Mouse (Mus musculus) midbrain, embryonic 11.5 days (tissue): ENCODE measurements around the gene Rsph9. TPM values are rescaled to one million over a fixed set of nuclear protein-coding genes. Genes with fewer than 3 reads are reported as not detected.

Experiments
- ATAC-seq: fragments of 200-750 bp; cut with Nextera tagmentation; 2 replicates; pipeline ENCODE4 v1.8.0; 2017; ENCODE audit warnings: moderate TSS enrichment, moderate library complexity; ENCODE audit not compliant: low FRiP score
- DNase-seq: peaks from one replicate; pipeline ENCODE4 v3.0.0; 2015; ENCODE audit warnings: low spot score; ENCODE audit errors: missing footprints
- H3K27ac ChIP-seq: fragments of 300-500 bp; sonication (generic); 2 replicates; pipeline ENCODE4 v1.5.1; 2014; ENCODE audit warnings: low read depth, low read length
- H3K27me3 ChIP-seq: fragments of 300-500 bp; sonication (generic); 2 replicates; pipeline ENCODE4 v1.6.1; 2014; ENCODE audit warnings: mild to moderate bottlenecking, low read length, moderate library complexity, mixed read lengths; ENCODE audit not compliant: control insufficient read depth, insufficient read depth
- H3K36me3 ChIP-seq: fragments of 300-500 bp; sonication (generic); 2 replicates; pipeline ENCODE4 v1.6.1; 2014; ENCODE audit warnings: mild to moderate bottlenecking, low read length, moderate library complexity, mixed read lengths; ENCODE audit not compliant: control insufficient read depth, insufficient read depth
- H3K4me1 ChIP-seq: fragments of 300-500 bp; sonication (generic); 2 replicates; pipeline ENCODE4 v1.6.1; 2014; ENCODE audit warnings: low read length; ENCODE audit not compliant: control insufficient read depth, insufficient read depth
- H3K4me2 ChIP-seq: fragments of 300-500 bp; sonication (generic); 2 replicates; pipeline ENCODE4 v1.6.1; 2014; ENCODE audit warnings: mild to moderate bottlenecking, moderate library complexity
- H3K4me3 ChIP-seq: fragments of 300-500 bp; sonication (generic); 2 replicates; pipeline ENCODE4 v1.5.1; 2014; ENCODE audit warnings: low read depth, low read length
- H3K9ac ChIP-seq: fragments of 300-500 bp; sonication (generic); 2 replicates; pipeline ENCODE4 v1.6.1; 2014; ENCODE audit warnings: low read length
- H3K9me3 ChIP-seq: fragments of 300-500 bp; sonication (generic); 2 replicates; pipeline ENCODE4 v1.6.1; 2016; ENCODE audit warnings: low read length; ENCODE audit not compliant: control insufficient read depth
- WGBS: fragments of 180-500 bp; shearing (Covaris S2); extraction: QIAGEN DNeasy Blood & Tissue Kit; methylation state at CpG from one replicate; pipeline ENCODE4 v1.1.7; 2014; 5-methylcytosine and 5-hydroxymethylcytosine counted together
- polyA plus RNA-seq: library from polyadenylated mRNA; unstranded; fragments of >200 nt; fragmentation: Nextera tagmentation; extraction: Ambion mirVana; gene quantifications from 2 replicates; pipeline ENCODE4 v1.2.1, GENCODE M21; 2014

Rsph9 gene
- polyA plus RNA-seq, 1 experiment from 2014 or later = 17.5 TPM

DNA sequence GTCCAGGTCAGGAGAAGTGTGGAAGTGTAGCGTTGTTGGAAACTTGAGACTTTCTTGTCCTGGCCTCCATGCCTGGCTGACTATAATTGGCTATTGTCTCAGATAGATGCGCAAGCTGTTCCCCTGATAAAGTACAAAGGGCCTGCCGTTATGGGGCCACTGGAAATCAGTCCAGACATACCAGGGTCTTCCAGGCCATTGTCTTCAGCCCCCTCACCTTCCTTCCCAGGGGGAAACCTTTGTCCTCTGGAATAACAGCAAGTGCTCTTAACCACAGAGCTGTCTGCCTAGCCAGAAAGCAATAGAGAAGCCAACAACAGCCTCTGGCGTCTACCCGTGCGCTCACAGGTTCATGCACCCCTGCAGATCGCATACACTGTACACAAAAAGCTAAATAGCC is 63.6 kb downstream of the Rsph9 start:
- H3K4me2 ChIP-seq = no peak overlapping the region
- no peak overlapping the region for H3K4me3 ChIP-seq
- H3K4me1 ChIP-seq = no peaks in the 10 kb centered on the region
- no peak overlapping the region for H3K27ac ChIP-seq
- H3K9me3 ChIP-seq = no peaks in the 10 kb centered on the region; the same call in 1 of the 2 replicates
- WGBS = 64% methylated on average over 7 of the region's 7 CpGs
- H3K36me3 ChIP-seq = no peaks in the 10 kb centered on the region
- no peaks in the 10 kb centered on the region for H3K27me3 ChIP-seq
- ATAC-seq = no peak
- DNase-seq = no peak
- no peak overlapping the region for H3K9ac ChIP-seq

DNA sequence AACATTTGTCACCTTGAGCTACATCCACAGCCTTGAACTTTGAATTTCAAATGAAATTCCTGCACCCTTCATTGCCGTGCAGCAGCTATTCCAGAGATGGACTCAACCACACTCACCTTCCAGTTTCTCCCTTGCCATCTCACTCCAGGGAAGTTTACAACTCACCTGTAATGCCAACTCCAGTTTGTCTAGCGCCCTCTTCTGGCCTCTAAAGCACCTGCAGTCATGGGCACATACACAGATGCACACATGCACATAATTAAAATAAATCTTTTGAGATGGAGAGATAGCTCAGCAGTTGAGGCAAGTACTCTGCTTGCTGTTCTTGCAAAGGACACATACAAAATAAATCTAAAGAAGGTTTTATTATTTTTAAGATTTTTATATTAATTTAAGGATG is 65.0 kb downstream of the Rsph9 start:
- H3K27me3 ChIP-seq = no peaks in the 10 kb centered on the region
- WGBS = 69% methylated on average over 2 of the region's 2 CpGs

DNA sequence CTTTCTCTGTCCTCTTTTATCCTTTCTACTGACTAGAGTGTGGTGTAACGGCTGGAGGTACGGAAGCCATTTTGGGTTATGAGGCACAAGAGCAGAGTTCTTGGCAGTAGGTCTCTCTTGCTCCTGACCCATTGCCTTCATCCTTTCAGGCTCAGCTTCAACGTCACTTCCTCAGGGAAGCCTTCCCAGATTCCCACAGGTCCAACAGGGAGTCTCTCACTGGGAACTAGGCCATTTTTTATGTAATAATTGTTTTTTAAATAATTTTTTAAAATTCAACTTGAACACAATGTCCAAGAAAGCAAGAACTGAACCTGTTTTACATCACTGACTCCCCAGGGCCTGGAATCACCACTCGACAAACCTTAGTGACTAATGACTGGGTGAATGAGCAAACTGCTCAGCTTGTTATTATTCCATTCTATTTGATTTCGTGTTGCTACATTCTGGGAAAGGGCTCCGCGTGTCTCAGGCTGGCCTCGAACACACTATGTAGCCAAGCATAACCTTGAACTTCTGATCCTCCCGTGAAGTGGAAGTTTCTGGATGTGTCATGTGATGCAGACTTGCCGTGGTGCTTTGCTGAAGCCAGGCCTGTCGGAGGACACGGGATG is 66.0 kb downstream of the Rsph9 start:
- H3K4me3 ChIP-seq = no peak overlapping the region
- H3K9me3 ChIP-seq = no peaks in the 10 kb centered on the region; the same call in 1 of the 2 replicates
- ATAC-seq = no peak
- no peaks in the 10 kb centered on the region for H3K4me1 ChIP-seq
- no peaks in the 10 kb centered on the region for H3K36me3 ChIP-seq
- H3K27me3 ChIP-seq = no peaks in the 10 kb centered on the region
- H3K27ac ChIP-seq = no peak overlapping the region
- no peak overlapping the region for H3K4me2 ChIP-seq
- DNase-seq = no peak
- WGBS = 93% methylated on average over 12 of the region's 12 CpGs
- no peak overlapping the region for H3K9ac ChIP-seq

More for the DNA sequence above, 65.0 kb downstream of the Rsph9 start:
- Histone ChIP-seq H3K4me3 (no peak overlapping the region), H3K9ac (no peak overlapping the region), H3K4me1 (no peaks in the 10 kb centered on the region), H3K36me3 (no peaks in the 10 kb centered on the region), H3K4me2 (no peak overlapping the region), H3K27ac (no peak overlapping the region), H3K9me3 (no peaks in the 10 kb centered on the region; the same call in 1 of the 2 replicates)
- no peak for DNase-seq
- no peak for ATAC-seq

DNA sequence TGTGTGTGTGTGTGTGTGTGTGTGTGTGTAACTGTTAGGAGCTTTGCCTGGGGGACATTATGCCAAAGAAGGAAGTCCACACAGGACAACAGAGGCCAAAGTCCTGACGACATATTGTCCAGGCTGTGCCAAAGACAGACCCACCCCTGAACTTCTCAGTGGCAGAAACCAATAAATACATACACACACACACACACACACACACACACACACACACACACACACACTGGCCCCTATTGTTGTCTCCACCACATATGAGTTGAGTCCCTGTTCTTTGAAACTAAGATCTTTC is 67.8 kb downstream of the Rsph9 start:
- no peaks in the 10 kb centered on the region for H3K27me3 ChIP-seq
- WGBS = 80% methylated on average over 1 of the region's 1 CpGs

DNA sequence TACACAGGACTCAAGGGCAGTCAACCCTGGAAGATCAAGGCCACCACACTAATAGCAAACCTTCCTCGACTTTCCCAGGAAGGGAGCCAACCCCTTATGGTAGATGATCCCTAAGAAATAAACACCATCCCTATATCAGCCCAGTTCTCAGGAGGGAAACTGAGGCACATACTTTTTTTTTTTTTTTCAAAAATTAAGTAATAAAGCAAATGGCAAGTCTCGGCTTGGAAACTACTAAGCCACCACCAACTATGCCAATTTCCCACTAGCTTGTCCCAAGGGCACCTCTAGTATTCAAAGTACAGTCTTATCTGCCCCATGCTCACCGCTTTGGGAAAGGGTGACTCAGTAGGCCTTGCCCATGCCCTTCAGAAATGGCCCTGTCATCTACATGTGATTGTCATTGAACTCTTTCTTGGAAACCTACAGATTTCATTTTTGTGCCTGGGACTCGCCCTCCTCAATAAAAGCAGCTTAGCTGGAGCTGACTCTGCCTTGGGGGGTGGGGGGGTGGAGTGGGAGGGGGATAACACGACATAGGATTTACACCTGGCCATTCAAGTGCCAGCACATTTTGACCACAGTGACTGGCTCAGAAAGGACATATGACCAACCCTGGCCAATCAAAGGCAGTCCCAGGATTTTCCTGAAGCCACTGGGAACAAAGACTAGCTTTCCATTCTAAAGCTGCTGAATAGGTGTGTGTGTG is 68.3 kb downstream of the Rsph9 start:
- Histone ChIP-seq H3K36me3 (no peaks in the 10 kb centered on the region), H3K27me3 (no peaks in the 10 kb centered on the region), H3K4me3 (no peak overlapping the region), H3K27ac (no peak overlapping the region), H3K9me3 (no peaks in the 10 kb centered on the region; the same call in 1 of the 2 replicates), H3K9ac (no peak overlapping the region), H3K4me2 (no peak overlapping the region), H3K4me1 (no peaks in the 10 kb centered on the region)
- ATAC-seq (no peak), DNase-seq (no peak)
- 68% methylated on average over 5 of the region's 5 CpGs for WGBS

More for the DNA sequence above, 67.8 kb downstream of the Rsph9 start:
- H3K9ac ChIP-seq = no peak overlapping the region
- H3K4me2 ChIP-seq = no peak overlapping the region
- no peaks in the 10 kb centered on the region for H3K4me1 ChIP-seq
- H3K36me3 ChIP-seq = no peaks in the 10 kb centered on the region
- no peak overlapping the region for H3K27ac ChIP-seq
- no peak overlapping the region for H3K4me3 ChIP-seq
- ATAC-seq = no peak
- no peak for DNase-seq
- no peaks in the 10 kb centered on the region; the same call in 1 of the 2 replicates for H3K9me3 ChIP-seq

DNA sequence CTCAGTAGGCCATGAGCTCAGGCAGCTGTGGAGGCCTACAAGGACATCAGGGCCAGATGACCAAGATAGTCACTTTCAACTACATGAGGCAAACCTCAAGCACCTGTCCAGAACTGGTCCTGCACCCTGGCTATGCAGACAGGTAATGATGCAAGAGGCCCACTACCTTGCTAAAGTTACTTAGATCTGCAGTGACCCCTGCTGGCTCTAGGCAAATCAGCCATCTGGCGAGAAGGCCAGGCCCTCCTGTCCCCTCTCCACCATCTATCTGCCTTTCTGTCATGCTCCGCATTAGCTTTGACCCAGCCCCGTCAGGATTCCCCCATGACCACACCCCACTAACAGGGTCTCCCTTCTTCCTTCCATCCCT is 68.9 kb downstream of the Rsph9 start:
- 52% methylated on average over 3 of the region's 3 CpGs for whole genome bisulfite sequencing
- Histone ChIP-seq H3K36me3 (no peaks in the 10 kb centered on the region), H3K4me1 (no peaks in the 10 kb centered on the region), H3K9ac (no peak overlapping the region), H3K27ac (no peak overlapping the region), H3K27me3 (no peaks in the 10 kb centered on the region), H3K9me3 (no peaks in the 10 kb centered on the region; the same call in 1 of the 2 replicates), H3K4me3 (no peak overlapping the region), H3K4me2 (no peak overlapping the region)
- ATAC-seq = no peak
- no peak for DNase-seq

DNA sequence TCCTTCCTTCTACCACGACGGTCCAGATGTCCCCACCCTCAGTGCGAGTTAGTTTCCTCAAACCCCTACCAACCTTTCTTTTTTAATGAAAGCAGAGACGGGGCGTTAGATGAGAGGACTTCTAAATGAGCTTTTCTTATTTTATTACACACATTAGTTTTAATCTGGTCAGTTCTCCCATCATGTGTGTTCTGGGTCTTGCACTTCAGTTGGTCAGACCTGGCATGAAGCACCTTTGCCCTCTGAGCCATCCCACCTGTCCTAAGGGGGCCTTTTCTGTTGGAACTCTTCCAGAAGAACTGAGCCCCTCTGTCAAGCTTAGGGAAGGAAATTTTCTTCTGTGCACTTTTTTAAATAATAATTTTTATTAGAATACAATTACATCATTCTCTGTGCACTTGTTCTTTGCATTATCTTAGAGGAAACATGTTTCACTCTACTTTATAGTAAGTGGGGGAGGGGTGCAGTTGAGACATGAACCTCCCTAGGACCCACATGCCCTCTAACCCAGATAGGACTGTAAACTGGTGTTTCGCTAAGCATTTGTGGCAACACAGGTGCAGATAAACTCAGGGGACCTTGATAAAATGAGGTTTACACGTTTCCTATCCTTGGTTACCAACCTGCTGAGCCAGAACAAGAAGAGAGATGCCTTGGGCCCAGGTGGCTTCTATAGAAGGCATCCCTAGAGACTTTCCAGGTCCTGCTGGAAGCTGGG is 69.5 kb downstream of the Rsph9 start:
- no peaks in the 10 kb centered on the region for H3K4me1 ChIP-seq
- H3K4me2 ChIP-seq = no peak overlapping the region
- DNase-seq (no peak), ATAC-seq (no peak)
- H3K9ac ChIP-seq = no peak overlapping the region
- no peaks in the 10 kb centered on the region for H3K27me3 ChIP-seq
- no peaks in the 10 kb centered on the region for H3K36me3 ChIP-seq
- H3K27ac ChIP-seq = no peak overlapping the region
- no peak overlapping the region for H3K4me3 ChIP-seq
- WGBS = 83% methylated on average over 7 of the region's 7 CpGs
- H3K9me3 ChIP-seq = no peaks in the 10 kb centered on the region; the same call in 1 of the 2 replicates

DNA sequence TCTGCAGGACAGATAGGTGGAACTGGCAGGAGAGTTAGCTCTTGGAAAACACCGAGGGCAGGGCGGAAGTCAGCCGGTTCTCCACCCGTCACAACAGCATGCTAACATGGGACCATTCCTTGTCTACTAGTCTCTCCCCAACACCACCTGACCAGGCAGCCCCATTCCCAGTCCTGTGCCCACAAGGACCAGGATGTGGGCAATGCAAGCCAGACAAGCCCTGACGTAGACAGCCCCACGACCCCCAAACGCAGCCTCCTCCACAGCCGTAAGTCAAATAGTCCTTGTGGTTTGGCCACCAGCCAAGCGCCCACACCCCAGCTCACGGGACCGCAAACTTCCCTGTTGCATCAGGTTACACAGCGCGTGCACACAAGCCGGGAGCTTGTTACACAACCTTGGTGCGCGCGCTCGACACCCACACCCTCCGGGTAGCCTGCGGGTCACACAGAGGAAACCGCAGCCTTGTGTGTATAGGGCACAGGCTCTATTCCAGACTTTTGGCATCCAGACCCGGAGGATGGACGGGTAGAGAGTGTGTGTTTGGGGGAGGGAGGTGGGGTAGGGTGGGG is 70.2 kb downstream of the Rsph9 start:
- DNase-seq = no peak
- no peak overlapping the region for H3K4me2 ChIP-seq

More for the DNA sequence above, 70.2 kb downstream of the Rsph9 start:
- H3K4me3 ChIP-seq = no peak overlapping the region
- no peaks in the 10 kb centered on the region for H3K36me3 ChIP-seq
- H3K27me3 ChIP-seq = no peaks in the 10 kb centered on the region
- WGBS = 80% methylated on average over 23 of the region's 23 CpGs
- H3K9me3 ChIP-seq = no peaks in the 10 kb centered on the region; the same call in 1 of the 2 replicates
- no peaks in the 10 kb centered on the region for H3K4me1 ChIP-seq
- H3K9ac ChIP-seq = no peak overlapping the region
- no peak for ATAC-seq
- no peak overlapping the region for H3K27ac ChIP-seq
